Mouse (Mus musculus): ENCODE measurements around the gene Mettl26. TPM values are rescaled to one million over a fixed set of nuclear protein-coding genes. Genes with fewer than 3 reads are reported as not detected.

The Mettl26 gene
- polyA plus RNA-seq, 1 experiment from 2014 or later: 50.5 TPM

DNA sequence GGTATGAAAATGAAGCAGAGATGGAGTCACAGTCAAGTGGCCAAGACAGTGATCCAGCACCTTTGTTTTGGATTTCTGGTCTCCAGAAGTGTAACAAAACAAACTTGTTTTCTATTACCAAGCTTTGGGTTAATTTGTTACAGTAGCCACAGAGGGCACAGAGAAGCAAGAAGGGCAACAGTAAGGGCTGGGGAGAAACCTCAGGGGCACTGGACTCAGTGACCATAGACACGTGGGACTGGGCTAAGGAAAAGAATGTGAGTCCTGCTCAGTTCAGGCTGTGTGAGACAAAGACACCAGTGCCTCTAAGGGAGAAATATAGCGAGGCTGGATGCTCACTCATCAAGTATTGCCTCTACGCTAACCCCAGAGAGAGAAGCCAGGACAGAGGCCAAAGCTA lies 2.2 kb upstream of the Mettl26 start:
- no peak overlapping the region for H3K9ac ChIP-seq (ENCODE audit: low read depth, low read length)
- H3K4me3 ChIP-seq (ENCODE audit: low read depth, low read length): no peak overlapping the region
- H3K4me2 ChIP-seq (ENCODE audit: low read depth, low read length): no peak overlapping the region
- no peaks in the 10 kb centered on the region for H3K36me3 ChIP-seq (ENCODE audit: control insufficient read depth, insufficient read depth)
- H3K9me3 ChIP-seq (replicated peaks; ENCODE audit: control insufficient read depth, low read length): no peaks in the 10 kb centered on the region
- no peaks in the 10 kb centered on the region for H3K27me3 ChIP-seq (ENCODE audit: control insufficient read depth, insufficient read depth, low read depth, low read length)
- no peak overlapping the region for H3K27ac ChIP-seq (ENCODE audit: low read length)
- 56% methylated on average over 3 of the region's 3 CpGs for WGBS (ENCODE audit: insufficient replicate concordance)
- no peak for ATAC-seq (ENCODE audit: low read depth)
- peaks cover 34% of the 10 kb centered on the region for H3K4me1 ChIP-seq (ENCODE audit: control insufficient read depth, low read depth, low read length)

DNA sequence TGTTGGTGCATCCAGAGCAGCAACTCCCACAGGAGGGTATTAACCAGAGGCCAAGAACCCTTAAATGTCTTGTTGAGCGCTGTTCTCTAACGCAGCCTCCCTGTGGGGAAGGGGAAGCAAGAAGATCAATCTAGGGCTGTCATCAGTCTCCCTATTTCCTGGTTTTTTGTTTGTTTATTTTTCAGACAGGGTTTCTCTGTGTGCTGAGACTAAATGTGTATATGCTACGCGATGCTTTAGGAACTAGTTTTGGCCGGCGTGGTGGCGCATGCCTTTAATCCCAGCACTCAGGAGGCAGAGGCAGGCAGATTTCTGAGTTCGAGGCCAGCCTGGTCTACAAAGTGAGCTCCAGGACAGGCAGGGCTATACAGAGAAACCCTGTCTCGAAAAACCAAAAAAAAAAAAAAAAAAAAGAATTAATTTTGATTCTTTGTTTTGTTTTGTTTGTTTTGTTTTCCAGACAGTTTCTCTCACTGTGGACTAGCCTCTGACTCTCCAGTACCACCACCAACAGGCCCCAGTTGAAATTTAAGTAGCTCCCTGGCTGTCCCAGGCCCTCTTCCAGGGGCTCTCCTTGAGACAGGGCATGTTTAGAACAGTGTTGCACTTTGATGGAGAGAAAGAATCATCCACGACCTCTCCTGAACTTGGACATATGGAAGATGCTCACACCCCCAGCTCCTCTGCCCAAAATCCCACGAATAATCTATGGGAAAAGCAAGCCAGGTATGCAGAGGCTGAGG lies 1.3 kb upstream of the Mettl26 start:
- Histone ChIP-seq H3K4me1 (ENCODE audit: control insufficient read depth, low read depth, low read length) (peaks cover 25% of the 10 kb centered on the region), H3K27me3 (ENCODE audit: control insufficient read depth, insufficient read depth, low read depth, low read length) (no peaks in the 10 kb centered on the region), H3K9me3 (replicated peaks; ENCODE audit: control insufficient read depth, low read length) (no peaks in the 10 kb centered on the region), H3K9ac (ENCODE audit: low read depth, low read length) (no peak overlapping the region), H3K36me3 (ENCODE audit: control insufficient read depth, insufficient read depth) (no peaks in the 10 kb centered on the region), H3K4me3 (ENCODE audit: low read depth, low read length) (no peak overlapping the region; the same call in 1 of the 2 replicates), H3K27ac (ENCODE audit: low read length) (no peak overlapping the region), H3K4me2 (ENCODE audit: low read depth, low read length) (peak overlapping the region; percentile 85; the same call in 1 of the 2 replicates)
- ATAC-seq (ENCODE audit: low read depth): no peak
- 67% methylated on average over 11 of the region's 11 CpGs for WGBS (ENCODE audit: insufficient replicate concordance)

DNA sequence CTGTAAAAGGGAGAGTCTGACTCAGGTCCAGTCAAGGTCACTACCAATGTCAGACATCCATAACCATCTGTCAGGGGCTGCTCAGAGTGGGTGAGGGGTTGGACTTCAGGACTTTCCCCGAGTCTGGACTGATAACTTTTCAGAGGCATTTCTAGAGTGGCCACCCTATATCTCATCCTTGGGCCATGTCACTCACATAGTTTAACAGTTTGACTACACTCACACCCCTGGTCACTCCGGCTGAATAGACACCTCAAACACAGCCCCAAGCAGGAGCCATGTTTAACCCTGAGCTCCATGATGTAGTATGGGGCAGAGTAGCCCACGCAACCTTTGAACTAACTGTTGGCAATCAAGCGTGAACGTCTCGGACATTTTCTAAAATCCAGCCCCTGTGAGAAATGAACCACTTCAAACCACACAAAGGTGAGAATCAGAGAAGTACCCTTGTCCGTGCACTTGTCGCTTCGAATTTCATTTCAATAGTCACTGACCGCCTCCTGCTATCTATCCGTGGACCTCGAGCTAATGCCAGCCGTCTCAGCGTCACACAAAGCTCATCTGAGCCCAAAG lies 640 bp upstream of the Mettl26 start:
- Histone ChIP-seq H3K4me2 (ENCODE audit: low read depth, low read length) (peak overlapping the region; percentile 85), H3K9me3 (replicated peaks; ENCODE audit: control insufficient read depth, low read length) (no peaks in the 10 kb centered on the region), H3K27me3 (ENCODE audit: control insufficient read depth, insufficient read depth, low read depth, low read length) (no peaks in the 10 kb centered on the region), H3K9ac (ENCODE audit: low read depth, low read length) (peak overlapping the region; percentile 28), H3K27ac (ENCODE audit: low read length) (peak overlapping the region; percentile 90), H3K4me1 (ENCODE audit: control insufficient read depth, low read depth, low read length) (peaks cover 20% of the 10 kb centered on the region), H3K4me3 (ENCODE audit: low read depth, low read length) (peak overlapping the region; percentile 85), H3K36me3 (ENCODE audit: control insufficient read depth, insufficient read depth) (no peaks in the 10 kb centered on the region)
- 9% methylated on average over 14 of the region's 14 CpGs for WGBS (ENCODE audit: insufficient replicate concordance)
- no peak for ATAC-seq (ENCODE audit: low read depth)

DNA sequence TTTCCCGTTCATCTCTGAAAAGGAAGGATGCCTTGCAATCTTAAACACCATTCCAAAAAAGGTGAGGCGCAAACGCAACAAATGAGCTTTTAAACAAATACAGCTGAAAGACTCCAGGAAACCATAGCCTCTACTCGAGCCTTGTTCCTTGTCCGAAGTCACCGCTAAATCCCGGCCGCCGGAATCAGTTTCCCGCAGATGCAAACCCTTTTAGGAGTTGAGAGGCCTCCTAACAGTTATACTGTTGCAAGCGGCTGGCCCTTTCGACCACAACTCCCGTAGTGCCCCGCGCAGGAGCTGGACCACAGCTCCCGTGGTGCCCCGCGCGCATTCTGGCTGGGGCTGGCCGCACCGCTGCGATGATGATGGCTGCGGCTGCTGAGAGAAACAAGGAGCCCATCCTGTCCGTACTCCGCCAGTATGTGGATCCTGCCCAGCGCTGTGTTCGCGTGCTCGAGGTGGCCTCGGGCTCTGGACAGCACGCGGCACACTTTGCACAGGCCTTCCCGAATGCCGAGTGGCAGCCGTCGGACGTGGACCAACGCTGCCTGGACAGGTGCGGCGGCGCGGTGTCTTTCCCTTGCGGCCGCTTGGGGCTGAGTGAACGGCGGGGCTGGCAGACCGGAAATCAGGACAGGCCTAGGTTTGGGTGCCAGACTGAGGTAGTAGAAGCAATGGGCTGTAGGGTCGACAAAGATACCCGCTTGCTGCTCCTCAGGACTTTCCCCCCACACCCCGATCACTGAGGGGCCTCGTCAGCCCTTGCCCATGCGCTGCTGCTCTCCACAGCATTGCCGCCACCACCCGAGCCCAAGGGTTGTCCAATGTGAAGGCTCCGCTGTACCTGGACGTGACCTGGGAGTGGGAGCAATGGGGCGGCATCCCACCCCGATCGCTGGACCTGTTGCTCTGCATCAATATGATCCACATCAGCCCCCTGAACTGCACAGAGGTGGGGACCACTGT lies 580 bp downstream of the Mettl26 start:
- no peaks in the 10 kb centered on the region for H3K9me3 ChIP-seq (replicated peaks; ENCODE audit: control insufficient read depth, low read length)
- no peaks in the 10 kb centered on the region for H3K36me3 ChIP-seq (ENCODE audit: control insufficient read depth, insufficient read depth)
- peak overlapping the region; percentile 83 for H3K9ac ChIP-seq (ENCODE audit: low read depth, low read length)
- under 1% methylated on average over 59 of the region's 59 CpGs for WGBS (ENCODE audit: insufficient replicate concordance)
- peak overlapping the region; percentile 85 for H3K4me2 ChIP-seq (ENCODE audit: low read depth, low read length)
- H3K4me3 ChIP-seq (ENCODE audit: low read depth, low read length): peak overlapping the region; percentile 85
- peak overlapping the region; percentile 90 for H3K27ac ChIP-seq (ENCODE audit: low read length)
- peaks cover 26% of the 10 kb centered on the region for H3K4me1 ChIP-seq (ENCODE audit: control insufficient read depth, low read depth, low read length)
- ATAC-seq (ENCODE audit: low read depth): peak; percentile 86
- H3K27me3 ChIP-seq (ENCODE audit: control insufficient read depth, insufficient read depth, low read depth, low read length): no peaks in the 10 kb centered on the region

DNA sequence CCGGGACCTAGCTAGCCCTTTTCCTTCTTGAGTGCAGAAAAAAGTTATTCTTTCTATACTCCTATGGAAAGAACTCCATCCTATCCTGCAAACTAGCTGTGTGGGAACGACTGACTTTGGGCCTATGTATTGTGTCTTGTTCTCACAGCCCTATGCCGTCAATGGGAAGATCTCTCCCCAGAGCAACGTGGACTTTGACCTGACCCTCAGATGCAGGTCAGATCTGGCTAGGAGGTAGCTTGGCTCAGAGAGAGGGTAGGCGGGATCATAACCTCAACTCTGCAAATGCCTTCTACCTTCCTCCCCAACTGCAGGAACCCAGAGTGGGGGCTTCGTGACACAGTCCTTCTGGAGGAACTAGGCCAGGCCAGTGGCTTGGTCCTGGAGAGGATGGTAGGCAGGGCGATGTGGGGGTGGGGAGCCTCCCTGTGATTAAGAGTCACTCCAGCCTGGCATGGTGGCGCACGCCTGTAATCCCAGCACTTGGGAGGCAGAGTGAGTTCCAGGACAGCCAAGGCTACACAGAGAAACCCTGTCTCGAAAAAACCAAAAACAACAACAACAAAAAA lies 1.6 kb downstream of the Mettl26 start:
- Histone ChIP-seq H3K27ac (ENCODE audit: low read length) (peak overlapping the region; percentile 90), H3K9me3 (replicated peaks; ENCODE audit: control insufficient read depth, low read length) (no peaks in the 10 kb centered on the region), H3K9ac (ENCODE audit: low read depth, low read length) (peak overlapping the region; percentile 83), H3K4me3 (ENCODE audit: low read depth, low read length) (peak overlapping the region; percentile 85), H3K27me3 (ENCODE audit: control insufficient read depth, insufficient read depth, low read depth, low read length) (no peaks in the 10 kb centered on the region), H3K4me1 (ENCODE audit: control insufficient read depth, low read depth, low read length) (peaks cover 29% of the 10 kb centered on the region), H3K36me3 (ENCODE audit: control insufficient read depth, insufficient read depth) (no peaks in the 10 kb centered on the region), H3K4me2 (ENCODE audit: low read depth, low read length) (peak overlapping the region; percentile 85)
- 60% methylated on average over 10 of the region's 10 CpGs for WGBS (ENCODE audit: insufficient replicate concordance)
- peak; percentile 19; the same call in 1 of the 2 replicates for ATAC-seq (ENCODE audit: low read depth)

DNA sequence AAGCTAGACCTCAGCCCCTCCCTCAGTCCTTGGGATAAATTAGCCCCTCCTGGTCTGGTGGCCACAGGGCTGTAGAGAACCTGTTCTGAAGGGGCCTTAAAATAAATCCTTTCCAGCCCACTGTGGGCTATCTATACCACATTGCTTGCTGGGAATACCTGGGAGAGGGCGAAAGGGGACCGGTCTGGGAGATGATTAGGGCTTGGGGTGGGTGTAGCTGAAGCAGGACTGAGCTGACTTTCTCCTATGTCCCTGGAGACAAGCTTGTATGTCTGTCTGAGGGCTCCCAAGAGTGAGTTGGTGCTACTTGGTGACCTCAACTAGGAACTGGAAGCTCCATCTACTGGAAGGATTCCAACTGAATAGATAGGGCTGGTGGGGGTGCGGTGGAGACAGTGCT lies 2.2 kb downstream of the Mettl26 start:
- no peaks in the 10 kb centered on the region for H3K27me3 ChIP-seq (ENCODE audit: control insufficient read depth, insufficient read depth, low read depth, low read length)
- no peaks in the 10 kb centered on the region for H3K36me3 ChIP-seq (ENCODE audit: control insufficient read depth, insufficient read depth)
- ATAC-seq (ENCODE audit: low read depth): no peak
- H3K4me2 ChIP-seq (ENCODE audit: low read depth, low read length): no peak overlapping the region
- H3K4me3 ChIP-seq (ENCODE audit: low read depth, low read length): no peak overlapping the region
- no peak overlapping the region for H3K9ac ChIP-seq (ENCODE audit: low read depth, low read length)
- H3K27ac ChIP-seq (ENCODE audit: low read length): no peak overlapping the region
- WGBS (ENCODE audit: insufficient replicate concordance): 78% methylated on average over 3 of the region's 3 CpGs
- no peaks in the 10 kb centered on the region for H3K9me3 ChIP-seq (replicated peaks; ENCODE audit: control insufficient read depth, low read length)
- peaks cover 34% of the 10 kb centered on the region for H3K4me1 ChIP-seq (ENCODE audit: control insufficient read depth, low read depth, low read length)

DNA sequence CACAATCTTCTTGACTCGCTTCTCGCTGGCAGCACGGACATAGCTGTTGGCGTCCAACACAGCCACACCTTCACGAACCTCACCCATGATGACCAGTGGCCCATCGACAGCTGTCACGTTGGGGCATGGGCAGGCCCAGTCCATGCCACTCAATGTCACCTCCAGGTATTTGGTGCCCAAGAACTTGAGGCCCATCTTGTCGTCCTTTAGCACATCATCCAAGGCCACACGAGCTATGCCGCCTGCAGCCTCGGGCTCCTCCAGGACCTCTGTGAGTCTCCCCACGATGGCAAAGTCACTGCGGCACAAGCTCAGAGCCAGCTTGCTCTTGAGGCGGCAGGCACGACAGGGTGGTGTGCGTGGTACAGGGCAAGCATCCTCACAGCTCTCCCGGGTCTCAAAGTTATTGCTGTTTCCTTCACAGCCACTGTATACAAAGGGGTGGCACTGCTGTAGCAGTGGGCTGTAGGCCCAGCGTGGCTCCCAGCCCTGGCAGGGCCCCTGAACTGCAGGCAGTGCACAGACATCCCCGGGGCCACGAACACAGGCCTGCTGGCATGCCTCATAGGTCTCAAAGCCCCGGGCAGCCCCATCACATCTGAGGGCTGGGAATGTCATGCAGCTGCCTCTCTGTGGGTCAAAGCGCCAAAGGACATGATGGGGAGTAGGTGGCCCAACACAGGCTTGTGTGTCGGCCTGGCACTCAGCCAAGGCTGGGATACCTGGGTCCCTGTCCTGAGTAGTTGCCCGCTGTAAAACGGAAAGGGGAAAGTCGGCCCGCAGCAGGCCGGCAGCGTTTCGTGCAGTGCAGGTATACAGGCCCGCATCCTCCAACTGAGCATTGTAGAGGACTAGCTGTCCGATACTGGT lies 3.1 kb downstream of the Mettl26 start:
- no peak overlapping the region for H3K27ac ChIP-seq (ENCODE audit: low read length)
- H3K4me1 ChIP-seq (ENCODE audit: control insufficient read depth, low read depth, low read length): peaks cover 42% of the 10 kb centered on the region
- H3K9me3 ChIP-seq (replicated peaks; ENCODE audit: control insufficient read depth, low read length): no peaks in the 10 kb centered on the region
- no peaks in the 10 kb centered on the region for H3K27me3 ChIP-seq (ENCODE audit: control insufficient read depth, insufficient read depth, low read depth, low read length)
- no peak overlapping the region for H3K4me2 ChIP-seq (ENCODE audit: low read depth, low read length)
- no peak overlapping the region for H3K9ac ChIP-seq (ENCODE audit: low read depth, low read length)
- WGBS (ENCODE audit: insufficient replicate concordance): 82% methylated on average over 32 of the region's 32 CpGs
- H3K4me3 ChIP-seq (ENCODE audit: low read depth, low read length): no peak overlapping the region
- no peak for ATAC-seq (ENCODE audit: low read depth)
- no peaks in the 10 kb centered on the region for H3K36me3 ChIP-seq (ENCODE audit: control insufficient read depth, insufficient read depth)

DNA sequence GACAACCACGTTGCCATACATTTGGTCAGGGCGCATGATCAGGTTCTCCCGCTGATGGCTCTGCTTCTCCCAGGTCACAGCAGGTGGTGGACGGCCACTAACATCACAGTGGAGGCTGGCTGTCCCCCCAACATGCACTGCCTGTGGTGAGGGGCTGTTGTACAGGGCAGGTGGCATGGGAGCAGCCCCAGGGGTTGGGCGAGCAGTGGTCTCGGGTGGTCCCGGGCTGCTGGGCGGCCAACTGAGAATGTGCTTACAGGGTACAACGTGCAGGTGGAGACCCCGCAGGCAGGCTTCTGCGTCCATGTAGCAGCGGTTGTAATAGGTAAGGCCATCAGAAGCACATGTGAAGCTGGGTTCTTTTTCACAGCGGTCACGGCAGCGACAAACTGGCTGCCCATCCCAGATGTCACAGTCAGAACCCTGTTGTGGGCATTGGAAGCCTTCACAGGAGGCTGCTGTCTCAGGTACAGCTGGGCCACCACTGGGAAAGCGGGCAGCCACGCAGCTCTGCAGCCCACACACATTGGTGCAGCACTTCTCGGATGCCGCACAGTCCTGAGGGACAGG lies 3.8 kb downstream of the Mettl26 start:
- Histone ChIP-seq H3K4me3 (ENCODE audit: low read depth, low read length) (no peak overlapping the region), H3K27me3 (ENCODE audit: control insufficient read depth, insufficient read depth, low read depth, low read length) (no peaks in the 10 kb centered on the region), H3K9me3 (replicated peaks; ENCODE audit: control insufficient read depth, low read length) (no peaks in the 10 kb centered on the region), H3K27ac (ENCODE audit: low read length) (no peak overlapping the region), H3K9ac (ENCODE audit: low read depth, low read length) (no peak overlapping the region), H3K4me1 (ENCODE audit: control insufficient read depth, low read depth, low read length) (peaks cover 42% of the 10 kb centered on the region), H3K36me3 (ENCODE audit: control insufficient read depth, insufficient read depth) (peaks cover 5% of the 10 kb centered on the region; the same call in 1 of the 2 replicates), H3K4me2 (ENCODE audit: low read depth, low read length) (no peak overlapping the region)
- no peak for ATAC-seq (ENCODE audit: low read depth)
- WGBS (ENCODE audit: insufficient replicate concordance): 85% methylated on average over 19 of the region's 19 CpGs

Measured in liver, embryonic 16.5 days (tissue).